Mouse (Mus musculus) embryonic fibroblast, embryonic 13.5 days (primary cell): Measurements from ENCODE around the gene Hdac5.

Experiments
- CTCF ChIP-seq: IDR thresholded peaks from 2 replicates; pipeline ENCODE4 v1.5.1; 2011; ENCODE audit warnings: mild to moderate bottlenecking, control low read depth, low read length, moderate library complexity, borderline replicate concordance; ENCODE audit not compliant: insufficient read depth
- POLR2A ChIP-seq: IDR thresholded peaks from 2 replicates; pipeline ENCODE4 v1.6.1; 2011; ENCODE audit warnings: low read depth, mild to moderate bottlenecking, control low read depth, low read length, moderate library complexity

DNA sequence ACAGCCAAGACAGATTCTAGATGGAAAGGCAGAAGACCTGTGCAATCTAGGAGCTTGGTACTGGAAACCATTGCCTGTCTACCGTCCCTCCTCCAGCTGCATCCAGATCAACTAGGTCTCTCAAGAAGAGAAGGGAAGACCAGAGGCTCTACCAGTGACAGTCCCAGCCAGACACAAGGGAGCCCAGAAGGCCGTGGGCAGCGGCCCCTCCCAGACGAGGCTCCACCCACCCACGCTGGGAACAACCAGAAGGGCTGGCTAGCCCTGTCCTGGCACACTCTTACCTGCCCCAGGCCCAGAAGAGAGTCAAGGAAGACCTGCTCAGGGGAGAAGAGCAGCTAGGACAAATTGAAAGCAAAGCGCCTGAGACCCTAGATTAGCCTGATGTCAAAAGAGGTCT, 9.5 kb downstream of the Hdac5 start:
- TF ChIP-seq POLR2A: no peak
- TF ChIP-seq CTCF: no peak
